Mouse (Mus musculus) liver, embryonic 16.5 days (tissue): ENCODE measurements at regions not wholly inside any gene's neighbourhood (a gene's known extent, or its start where the extent isn't known, plus 50 kb on each side); places are given as distances from the start of the nearest gene placed in this dataset.

Experiments used
- ATAC-seq: fragments of 200-750 bp; cut with Nextera tagmentation; 2 replicates; pipeline ENCODE4 v1.8.0; 2017; ENCODE audit warnings: low read depth, mild to moderate bottlenecking, moderate number of reproducible peaks, moderate library complexity
- H3K27ac ChIP-seq: fragments of 300-500 bp; sonication (generic); 2 replicates; pipeline ENCODE4 v1.5.1; 2014; ENCODE audit warnings: mild to moderate bottlenecking, low read length
- H3K27me3 ChIP-seq: fragments of 300-500 bp; sonication (generic); 2 replicates; pipeline ENCODE4 v1.6.1; 2014; ENCODE audit warnings: low read depth, low read length, mixed read lengths; ENCODE audit not compliant: control insufficient read depth, insufficient read depth
- H3K36me3 ChIP-seq: fragments of 300-500 bp; sonication (generic); 2 replicates; pipeline ENCODE4 v1.6.1; 2014; ENCODE audit warnings: mild to moderate bottlenecking; ENCODE audit not compliant: control insufficient read depth, insufficient read depth
- H3K4me1 ChIP-seq: fragments of 300-500 bp; sonication (generic); 2 replicates; pipeline ENCODE4 v1.6.1; 2014; ENCODE audit warnings: low read depth, low read length, mixed read lengths; ENCODE audit not compliant: control insufficient read depth
- H3K4me2 ChIP-seq: fragments of 300-500 bp; sonication (generic); 2 replicates; pipeline ENCODE4 v1.6.1; 2014; ENCODE audit warnings: low read depth, low read length, mixed read lengths
- H3K4me3 ChIP-seq: fragments of 300-500 bp; sonication (generic); 2 replicates; pipeline ENCODE4 v1.5.1; 2014; ENCODE audit warnings: low read depth, mild to moderate bottlenecking, low read length
- H3K9ac ChIP-seq: fragments of 300-500 bp; sonication (generic); 2 replicates; pipeline ENCODE4 v1.6.1; 2014; ENCODE audit warnings: low read depth, low read length
- H3K9me3 ChIP-seq: fragments of 300-500 bp; sonication (generic); replicated peaks from 2 replicates; pipeline ENCODE4 v1.6.1; 2016; ENCODE audit warnings: low read length; ENCODE audit not compliant: control insufficient read depth
- WGBS: fragments of 180-500 bp; shearing (Covaris S2); extraction: QIAGEN DNeasy Blood & Tissue Kit; methylation state at CpG from one replicate; pipeline ENCODE4 v1.1.7; 2014; ENCODE audit not compliant: insufficient replicate concordance; 5-methylcytosine and 5-hydroxymethylcytosine counted together

DNA sequence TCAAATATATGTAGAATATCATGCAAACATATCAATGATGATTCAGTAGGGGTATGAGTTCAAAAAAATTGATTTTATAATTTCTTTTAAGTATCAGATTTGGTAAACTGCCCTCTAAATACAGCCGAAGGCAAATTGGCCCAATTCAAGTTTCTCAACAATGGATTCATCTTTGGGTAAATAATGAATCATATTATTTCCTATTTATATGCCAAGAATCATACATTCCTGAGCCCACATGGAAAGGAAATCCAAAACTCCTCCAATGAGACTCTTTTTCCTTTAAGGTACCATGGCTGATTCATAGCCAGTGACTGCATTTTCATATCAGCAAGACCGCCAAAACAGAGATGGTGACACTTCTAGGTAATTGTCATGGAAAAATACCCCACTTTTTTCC is 472.4 kb upstream of the Mpdz start:
- H3K4me3 ChIP-seq = no peak overlapping the region
- H3K4me1 ChIP-seq = no peaks in the 10 kb centered on the region
- no peaks in the 10 kb centered on the region for H3K27me3 ChIP-seq

DNA sequence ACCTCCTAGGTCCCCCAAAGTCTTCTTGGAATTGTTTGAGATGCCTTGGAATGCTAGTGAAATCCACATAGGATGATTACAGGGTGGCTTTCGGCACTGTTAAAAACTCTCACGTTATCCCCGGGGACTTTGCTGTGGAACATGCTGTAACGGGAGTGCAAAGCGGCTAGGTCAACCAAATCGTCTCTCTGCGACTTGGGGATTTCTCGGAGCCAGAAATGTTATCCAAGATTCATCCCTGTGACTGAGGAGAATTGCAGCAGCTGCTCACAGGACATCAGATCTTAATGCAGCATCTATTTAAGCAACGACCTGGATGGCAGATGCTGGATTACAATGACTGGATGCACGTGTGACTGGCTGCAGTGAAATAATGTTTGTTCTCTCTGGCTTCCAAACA is 470.7 kb upstream of the Mpdz start:
- Histone ChIP-seq H3K9me3 (no peaks in the 10 kb centered on the region), H3K4me1 (no peaks in the 10 kb centered on the region), H3K36me3 (no peaks in the 10 kb centered on the region), H3K4me2 (no peak overlapping the region), H3K27me3 (no peaks in the 10 kb centered on the region), H3K27ac (no peak overlapping the region), H3K4me3 (no peak overlapping the region), H3K9ac (no peak overlapping the region)
- 73% methylated on average over 10 of the region's 10 CpGs for WGBS
- ATAC-seq = no peak

More for the DNA sequence above, 472.4 kb upstream of the Mpdz start:
- WGBS = 68% methylated on average over 2 of the region's 2 CpGs
- Histone ChIP-seq H3K27ac (no peak overlapping the region), H3K36me3 (no peaks in the 10 kb centered on the region), H3K9me3 (no peaks in the 10 kb centered on the region), H3K4me2 (no peak overlapping the region), H3K9ac (no peak overlapping the region)
- ATAC-seq = no peak

DNA sequence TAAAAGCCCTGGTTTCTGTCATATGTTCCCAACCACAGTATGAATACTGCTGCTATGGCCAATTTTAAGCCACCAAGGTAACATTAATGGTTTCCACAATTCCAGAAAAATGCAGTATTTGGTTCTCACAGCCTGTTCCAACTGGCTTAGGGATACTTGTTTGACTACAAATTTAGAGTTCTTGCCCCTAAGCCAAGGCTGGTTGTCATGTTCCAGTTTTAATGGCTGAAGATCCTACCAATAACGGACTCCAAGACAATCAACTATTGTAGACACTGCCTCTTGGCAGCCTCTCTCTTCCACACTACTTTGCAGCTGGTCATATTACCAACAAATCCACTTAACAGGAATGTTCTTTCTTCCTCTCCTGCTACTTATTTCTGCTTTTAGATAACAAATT is 470.0 kb upstream of the Mpdz start:
- no peak for ATAC-seq
- H3K9me3 ChIP-seq = no peaks in the 10 kb centered on the region
- H3K9ac ChIP-seq = no peak overlapping the region
- WGBS = 69% methylated on average over 1 of the region's 1 CpGs
- no peaks in the 10 kb centered on the region for H3K4me1 ChIP-seq
- no peak overlapping the region for H3K4me3 ChIP-seq
- no peaks in the 10 kb centered on the region for H3K27me3 ChIP-seq
- no peaks in the 10 kb centered on the region for H3K36me3 ChIP-seq
- no peak overlapping the region for H3K27ac ChIP-seq
- H3K4me2 ChIP-seq = no peak overlapping the region

DNA sequence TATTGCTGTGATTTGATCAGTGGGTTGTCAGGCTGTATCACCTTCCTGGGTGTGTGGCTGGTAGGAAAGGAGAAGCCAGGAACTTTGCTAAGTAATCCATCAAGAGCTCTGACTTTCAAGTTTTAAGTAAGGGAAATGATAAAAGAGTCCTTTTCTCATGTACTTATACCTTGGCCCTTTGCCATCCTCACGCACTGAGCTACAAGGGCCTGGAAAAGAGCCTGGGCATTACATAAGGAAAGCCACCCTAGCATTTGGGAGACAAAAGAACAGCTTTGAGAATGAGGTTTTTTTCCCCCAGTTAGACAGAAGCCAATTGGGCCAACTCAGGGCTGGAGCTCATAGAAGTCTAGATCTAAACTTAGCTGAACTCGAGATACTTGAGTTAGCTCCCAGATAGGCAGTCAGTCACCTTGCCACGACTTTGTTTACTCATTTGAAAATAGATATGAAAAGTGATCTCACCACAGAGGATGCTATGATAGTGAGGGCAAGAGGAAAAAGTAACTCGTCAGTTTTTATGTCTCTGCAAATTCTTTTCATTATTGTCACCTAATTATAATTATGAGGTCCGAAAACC is 457.4 kb upstream of the Mpdz start:
- Histone ChIP-seq H3K27ac (no peak overlapping the region), H3K4me1 (no peaks in the 10 kb centered on the region), H3K4me3 (no peak overlapping the region), H3K9ac (no peak overlapping the region), H3K9me3 (no peaks in the 10 kb centered on the region), H3K36me3 (no peaks in the 10 kb centered on the region), H3K4me2 (no peak overlapping the region), H3K27me3 (no peaks in the 10 kb centered on the region)
- 53% methylated on average over 5 of the region's 5 CpGs for WGBS
- no peak for ATAC-seq

DNA sequence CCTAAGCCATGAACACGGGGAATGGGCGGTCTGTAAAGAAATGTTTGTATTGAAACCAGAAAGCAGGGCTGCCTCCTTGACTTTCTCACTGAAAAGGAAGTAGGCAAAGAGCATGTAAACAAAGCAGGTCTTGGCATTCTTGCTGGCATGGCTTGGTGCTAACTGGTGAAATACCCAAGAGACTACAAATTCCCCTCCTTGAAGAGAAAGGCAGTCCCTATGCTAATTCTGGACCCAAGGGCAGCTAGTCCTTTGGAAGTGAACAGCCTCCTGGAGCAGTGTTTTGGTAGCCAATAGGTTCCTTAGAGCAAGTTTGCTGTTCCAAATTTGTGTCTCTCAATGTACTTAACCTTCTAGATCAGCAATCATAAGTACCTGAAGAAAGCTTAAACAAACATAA is 456.0 kb upstream of the Mpdz start:
- WGBS = 41% methylated on average over 2 of the region's 2 CpGs
- Histone ChIP-seq H3K27me3 (no peaks in the 10 kb centered on the region), H3K27ac (no peak overlapping the region), H3K9ac (no peak overlapping the region), H3K36me3 (no peaks in the 10 kb centered on the region), H3K4me1 (no peaks in the 10 kb centered on the region), H3K9me3 (no peaks in the 10 kb centered on the region), H3K4me3 (no peak overlapping the region), H3K4me2 (no peak overlapping the region)
- no peak for ATAC-seq

DNA sequence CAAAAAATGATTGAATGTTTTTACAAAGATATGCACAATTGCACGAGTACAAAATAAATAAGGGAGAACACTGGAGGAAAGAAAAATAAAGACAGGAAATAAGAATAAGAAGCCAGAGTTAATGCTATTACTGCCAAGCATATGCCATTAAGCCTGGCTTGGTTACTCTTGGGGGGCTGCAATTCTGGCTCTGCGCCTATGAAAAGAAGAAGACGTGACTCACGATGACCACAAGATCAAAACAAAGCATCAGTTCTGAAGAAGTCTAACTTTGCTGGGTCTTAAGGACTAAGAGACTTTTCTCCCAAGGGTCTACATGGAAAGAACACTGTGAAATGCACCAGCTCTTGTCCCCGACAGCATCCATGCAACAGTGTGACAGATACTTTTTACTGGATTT is 454.8 kb upstream of the Mpdz start:
- no peak for ATAC-seq
- WGBS = 66% methylated on average over 5 of the region's 5 CpGs

DNA sequence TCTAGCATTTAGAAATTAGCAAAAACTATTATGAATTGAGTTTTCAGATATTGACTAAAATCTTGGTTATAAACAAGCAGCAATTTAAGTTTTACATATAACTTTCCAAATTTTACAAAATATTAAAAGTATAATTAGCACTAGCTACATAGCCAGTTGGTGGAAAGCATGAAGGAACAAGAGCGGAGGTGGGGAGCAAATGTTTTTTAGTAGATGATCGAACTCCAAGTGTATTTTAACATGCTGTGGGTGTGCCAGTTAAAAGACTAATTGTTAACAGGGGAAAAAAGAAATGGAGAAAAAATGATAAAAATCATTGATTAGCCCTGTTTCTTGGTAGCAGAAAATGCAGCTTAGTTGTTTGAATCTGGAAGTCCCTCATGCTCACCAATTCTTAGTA is 426.3 kb upstream of the Mpdz start:
- H3K9ac ChIP-seq = no peak overlapping the region
- no peak overlapping the region for H3K4me3 ChIP-seq
- no peak for ATAC-seq
- WGBS = 75% methylated on average over 2 of the region's 2 CpGs
- H3K27ac ChIP-seq = no peak overlapping the region
- H3K27me3 ChIP-seq = no peaks in the 10 kb centered on the region
- H3K9me3 ChIP-seq = no peaks in the 10 kb centered on the region
- H3K4me1 ChIP-seq = no peaks in the 10 kb centered on the region
- no peaks in the 10 kb centered on the region for H3K36me3 ChIP-seq
- no peak overlapping the region for H3K4me2 ChIP-seq

More for the DNA sequence above, 454.8 kb upstream of the Mpdz start:
- H3K9ac ChIP-seq = no peak overlapping the region
- no peaks in the 10 kb centered on the region for H3K9me3 ChIP-seq
- H3K4me1 ChIP-seq = no peaks in the 10 kb centered on the region
- H3K36me3 ChIP-seq = no peaks in the 10 kb centered on the region
- no peaks in the 10 kb centered on the region for H3K27me3 ChIP-seq
- no peak overlapping the region for H3K27ac ChIP-seq
- no peak overlapping the region for H3K4me3 ChIP-seq
- no peak overlapping the region for H3K4me2 ChIP-seq

DNA sequence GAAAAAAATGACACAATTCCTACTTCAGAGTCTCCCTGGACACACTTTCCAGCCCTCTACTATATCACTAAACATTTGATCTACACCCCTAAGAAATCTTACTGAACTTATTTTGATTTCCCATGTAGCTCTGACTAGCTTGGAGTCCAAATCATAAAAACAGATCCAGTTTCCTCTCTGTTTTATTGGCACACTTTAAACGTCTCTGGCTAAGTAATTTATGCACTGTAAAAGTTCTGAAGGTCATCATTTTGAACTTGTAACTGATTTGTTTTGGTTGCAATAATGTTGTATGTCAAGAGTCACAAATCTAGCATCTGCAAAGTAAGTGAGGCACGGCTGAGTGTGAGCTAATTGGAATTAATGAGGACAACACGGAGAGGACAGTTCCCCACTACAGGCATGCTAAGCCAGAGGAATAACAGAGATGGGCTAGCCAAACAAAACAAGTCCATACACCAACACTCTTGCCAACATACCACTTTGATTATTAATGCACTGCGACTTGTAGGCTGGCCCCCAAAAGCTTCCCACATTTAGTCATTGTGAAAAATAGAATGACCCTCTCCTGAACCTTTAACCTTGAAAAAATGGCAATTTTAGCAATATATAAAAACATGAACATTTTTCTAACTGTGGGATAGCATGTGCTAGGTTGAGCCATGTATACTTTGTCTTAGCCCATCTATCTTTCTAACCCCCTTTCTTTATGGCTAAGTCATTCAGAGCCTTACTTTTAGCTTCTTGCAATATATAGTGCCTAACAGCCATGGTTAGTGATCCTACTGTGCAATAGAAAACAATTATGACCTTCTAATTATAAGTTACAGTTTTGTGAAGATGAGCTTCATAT is 399.3 kb upstream of the Mpdz start:
- Histone ChIP-seq H3K27ac (no peak overlapping the region), H3K9me3 (no peaks in the 10 kb centered on the region), H3K36me3 (no peaks in the 10 kb centered on the region), H3K4me1 (no peaks in the 10 kb centered on the region), H3K9ac (no peak overlapping the region), H3K4me2 (no peak overlapping the region), H3K4me3 (no peak overlapping the region), H3K27me3 (no peaks in the 10 kb centered on the region)
- no peak for ATAC-seq
- 56% methylated on average over 4 of the region's 4 CpGs for WGBS

DNA sequence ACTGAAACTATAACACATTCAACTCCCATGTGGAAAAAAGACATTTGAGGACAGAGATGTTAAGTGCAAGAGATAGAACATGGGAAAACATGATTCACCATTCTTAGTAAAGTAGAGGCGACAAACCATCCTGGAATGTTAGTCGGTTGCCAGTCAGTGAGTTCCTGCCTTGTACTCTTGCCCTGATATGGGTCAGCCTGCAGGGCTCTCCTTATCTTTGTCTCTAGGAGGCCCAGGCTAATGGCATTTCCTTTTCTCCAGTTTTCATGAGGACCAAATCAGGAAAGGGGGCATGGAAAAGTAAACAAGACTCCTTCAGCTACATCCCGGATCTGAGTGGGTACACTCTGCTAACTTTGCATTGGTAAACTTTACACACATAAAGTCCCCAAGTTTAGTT is 387.4 kb upstream of the Mpdz start:
- peak; percentile 16; the same call in 1 of the 2 replicates for ATAC-seq
- H3K9ac ChIP-seq = no peak overlapping the region
- H3K9me3 ChIP-seq = no peaks in the 10 kb centered on the region
- WGBS = 31% methylated on average over 3 of the region's 3 CpGs
- no peak overlapping the region for H3K4me3 ChIP-seq
- H3K4me1 ChIP-seq = no peaks in the 10 kb centered on the region
- H3K4me2 ChIP-seq = no peak overlapping the region
- no peaks in the 10 kb centered on the region for H3K27me3 ChIP-seq
- H3K27ac ChIP-seq = no peak overlapping the region
- H3K36me3 ChIP-seq = no peaks in the 10 kb centered on the region
